Mouse (Mus musculus): ENCODE results near the gene Drd1. TPM values are rescaled to one million over a fixed set of nuclear protein-coding genes. Genes with fewer than 3 reads are reported as not detected.

Gene Drd1
- 13.4 and 14.2 TPM in 2 replicates for polyA plus RNA-seq (2021; fragmentation: Nextera tagmentation)
- long read RNA-seq, experiment 1, transcript Drd1-203 (2 exons, 405 nt): major isoform, 180 of 308 reads
- long read RNA-seq, experiment 1, transcript Drd1-202 (2 exons, 3,576 nt): minor isoform, 62 of 308 reads
- long read RNA-seq, experiment 1, partial matches to known transcripts: 0 of 308 reads
- long read RNA-seq, experiment 1, other reads (novel, unspliced or antisense): 66 of 308 reads
- long read RNA-seq, experiment 2, partial matches to known transcripts: 0 of 12 reads
- long read RNA-seq, experiment 2, other reads (novel, unspliced or antisense): 10 of 12 reads

GRCm38 (mm10) chr13:54055448-54055861, at the start of gene Drd1:
Gene Drd1 (minus strand): TSS chr13:54055705.

GRCm38 (mm10) chr13:54071606-54072331, 16.3 kb upstream of the Drd1 start, which contains the start of gene Sfxn1:
Gene Sfxn1 (plus strand): TSS chr13:54071869.

Other genes starting within 250 kb of the Drd1 start
- gene Sfxn1, start 16.2 kb upstream of the Drd1 start, polyA plus RNA-seq (2021; fragmentation: Nextera tagmentation): 47.6 and 52.3 TPM in 2 replicates
- gene Hrh2, start 136.4 kb upstream of the Drd1 start, polyA plus RNA-seq (2021; fragmentation: Nextera tagmentation): 2.3 and 2.5 TPM in 2 replicates